Mouse (Mus musculus) erythroblast, embryonic 14.5 days (primary cell): Measurements from ENCODE around the gene Cfap97d1.

ENCODE experiments used
- GATA1 ChIP-seq: IDR thresholded peaks from 2 replicates; pipeline ENCODE4 v1.6.1; 2012; ENCODE audit warnings: low read length, inconsistent platforms, mixed read lengths
- TAL1 ChIP-seq: IDR thresholded peaks from 3 replicates; pipeline ENCODE4 v1.6.1; 2012; ENCODE audit warnings: low read length, inconsistent platforms, mixed read lengths

DNA sequence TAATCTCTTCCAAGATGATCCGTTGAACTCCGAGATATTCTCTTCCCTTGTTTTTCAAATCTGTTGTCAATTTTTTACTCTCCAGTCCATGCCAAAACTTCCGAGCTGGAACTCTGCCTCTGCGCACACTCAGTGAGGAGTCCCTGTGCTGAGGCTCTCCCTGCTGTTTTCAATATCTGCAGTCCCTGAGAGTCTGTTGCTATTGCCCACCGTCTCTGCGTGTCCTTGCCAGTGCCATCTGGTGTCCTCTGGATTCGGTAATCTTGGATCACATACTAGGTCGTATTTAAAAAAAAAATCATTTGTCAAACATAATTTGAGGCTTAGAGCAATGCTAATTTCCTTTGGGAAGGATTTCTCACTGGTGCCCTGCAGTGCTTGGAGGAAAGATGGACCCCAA is 50.8 kb downstream of the Cfap97d1 start:
- TF ChIP-seq GATA1 (no peak), TAL1 (no peak)
